Mouse (Mus musculus): Measurements from ENCODE around the gene Nipsnap1. TPM values are rescaled to one million over a fixed set of nuclear protein-coding genes. Genes with fewer than 3 reads are reported as not detected.
A peak's percentile ranks its signal among the peaks of the same experiment; 100 is the strongest.

The Nipsnap1 gene
- polyA plus RNA-seq, 1 experiment from 2014 or later, result 92.6 TPM

DNA sequence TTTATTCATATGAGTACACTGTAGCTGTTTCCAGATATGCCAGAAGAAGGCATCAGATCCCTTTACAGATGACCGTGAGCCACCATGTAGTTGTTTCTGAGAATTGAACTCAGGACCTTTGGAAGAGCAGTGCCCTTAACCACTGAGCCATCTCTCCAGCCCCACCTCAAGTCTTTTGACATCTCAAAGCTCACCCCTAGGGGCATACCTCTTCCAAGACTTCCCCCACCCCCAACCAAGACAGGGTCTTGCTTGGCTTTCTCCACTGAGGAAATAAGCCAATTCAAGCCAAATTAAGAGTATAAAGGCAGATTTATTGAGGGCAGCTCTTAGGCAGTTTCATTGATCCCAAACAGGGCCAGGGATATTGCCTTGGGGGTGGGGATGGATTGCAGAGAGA, 11.0 kb upstream of the Nipsnap1 start:
- H3K4me2 ChIP-seq (replicated peaks; ENCODE audit: low read depth, low read length), result no peak overlapping the region
- H3K4me3 ChIP-seq (ENCODE audit: low read length), result no peak overlapping the region
- H3K9ac ChIP-seq (replicated peaks; ENCODE audit: low read length), result no peak overlapping the region
- 88% methylated on average over 1 of the region's 1 CpGs for WGBS
- no peaks in the 10 kb centered on the region for H3K27me3 ChIP-seq (ENCODE audit: insufficient read depth, low read length)
- ATAC-seq (ENCODE audit: low FRiP score, low TSS enrichment), result no peak
- H3K4me1 ChIP-seq (ENCODE audit: insufficient read depth, low read length), result peaks cover 10% of the 10 kb centered on the region
- no peak overlapping the region for H3K27ac ChIP-seq (ENCODE audit: low read length)
- H3K36me3 ChIP-seq (ENCODE audit: insufficient read depth, low read length), result no peaks in the 10 kb centered on the region
- H3K9me3 ChIP-seq (ENCODE audit: low read length), result no peaks in the 10 kb centered on the region

GRCm38 (mm10) chr11:4865645-4866251, 8.0 kb upstream of the Nipsnap1 start:
- Histone ChIP-seq H3K9me3 (ENCODE audit: low read length) (no peaks in the 10 kb centered on the region), H3K27me3 (ENCODE audit: insufficient read depth, low read length) (no peaks in the 10 kb centered on the region), H3K36me3 (ENCODE audit: insufficient read depth, low read length) (no peaks in the 10 kb centered on the region), H3K27ac (ENCODE audit: low read length) (no peak overlapping the region), H3K4me2 (replicated peaks; ENCODE audit: low read depth, low read length) (no peak overlapping the region), H3K9ac (replicated peaks; ENCODE audit: low read length) (no peak overlapping the region), H3K4me3 (ENCODE audit: low read length) (no peak overlapping the region), H3K4me1 (ENCODE audit: insufficient read depth, low read length) (peaks cover 10% of the 10 kb centered on the region)
- ATAC-seq (ENCODE audit: low FRiP score, low TSS enrichment), result no peak
- 40% methylated on average over 10 of the region's 10 CpGs for WGBS

- WGBS, result 0% methylated on average over 10 of the region's 10 CpGs
- Histone ChIP-seq H3K9ac (replicated peaks; ENCODE audit: low read length) (peak overlapping the region; percentile 75), H3K27ac (ENCODE audit: low read length) (peak overlapping the region; percentile 77), H3K4me3 (ENCODE audit: low read length) (peak overlapping the region; percentile 88), H3K4me2 (replicated peaks; ENCODE audit: low read depth, low read length) (peak overlapping the region; percentile 77), H3K4me1 (ENCODE audit: insufficient read depth, low read length) (peaks cover 16% of the 10 kb centered on the region), H3K9me3 (ENCODE audit: low read length) (no peaks in the 10 kb centered on the region), H3K27me3 (ENCODE audit: insufficient read depth, low read length) (no peaks in the 10 kb centered on the region), H3K36me3 (ENCODE audit: insufficient read depth, low read length) (peaks cover 8% of the 10 kb centered on the region)
- ATAC-seq (ENCODE audit: low FRiP score, low TSS enrichment), result peak; percentile 88
These were observed 800 bp downstream of the Nipsnap1 start for GRCm38 (mm10) chr11:4874551-4874950.

GRCm38 (mm10) chr11:4881087-4881486, 7.3 kb downstream of the Nipsnap1 start:
- H3K9me3 ChIP-seq (ENCODE audit: low read length), result no peaks in the 10 kb centered on the region
- H3K9ac ChIP-seq (replicated peaks; ENCODE audit: low read length), result no peak overlapping the region
- H3K4me2 ChIP-seq (replicated peaks; ENCODE audit: low read depth, low read length), result no peak overlapping the region
- WGBS, result 84% methylated on average over 4 of the region's 4 CpGs
- H3K36me3 ChIP-seq (ENCODE audit: insufficient read depth, low read length), result peaks cover 10% of the 10 kb centered on the region
- H3K4me3 ChIP-seq (ENCODE audit: low read length), result no peak overlapping the region
- peaks cover 18% of the 10 kb centered on the region for H3K4me1 ChIP-seq (ENCODE audit: insufficient read depth, low read length)
- H3K27me3 ChIP-seq (ENCODE audit: insufficient read depth, low read length), result no peaks in the 10 kb centered on the region
- no peak for ATAC-seq (ENCODE audit: low FRiP score, low TSS enrichment)
- no peak overlapping the region for H3K27ac ChIP-seq (ENCODE audit: low read length)

DNA sequence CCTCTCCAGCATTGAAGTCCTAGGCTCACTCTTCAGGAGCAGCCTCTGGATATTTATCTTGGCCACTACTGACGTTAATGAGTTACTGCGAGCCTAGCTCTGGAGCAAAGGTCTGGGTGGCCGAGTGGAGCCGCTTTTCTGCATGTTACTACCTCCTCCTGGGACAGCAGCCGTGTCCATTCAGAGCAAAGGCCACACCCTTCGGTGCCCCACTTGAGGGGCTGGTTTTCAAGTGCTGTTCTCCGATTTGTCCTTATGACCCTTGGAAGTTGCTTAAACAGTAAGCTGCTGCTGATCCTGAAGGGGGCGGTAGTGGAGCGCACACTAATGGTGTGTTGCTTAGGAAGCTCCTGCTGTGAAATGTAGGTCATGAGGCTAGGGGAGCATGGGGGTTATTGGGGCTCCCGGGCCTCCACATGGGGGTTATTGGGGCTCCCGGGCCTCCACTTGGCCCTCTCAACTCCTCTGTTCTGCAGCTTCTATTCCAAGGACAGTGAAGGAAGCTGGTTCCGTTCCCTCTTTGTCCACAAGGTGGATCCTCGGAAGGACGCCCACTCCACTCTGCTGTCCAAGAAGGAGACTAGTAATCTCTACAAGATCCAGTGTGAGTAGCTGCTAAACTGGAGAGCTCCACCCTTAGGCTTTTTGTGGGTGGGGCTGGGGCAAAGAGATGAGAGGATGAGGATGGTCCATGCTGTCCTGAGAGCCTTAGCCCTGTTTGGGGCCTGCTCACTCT, 9.3 kb downstream of the Nipsnap1 start:
- Histone ChIP-seq H3K9ac (replicated peaks; ENCODE audit: low read length) (no peak overlapping the region), H3K27ac (ENCODE audit: low read length) (peak overlapping the region; percentile 55), H3K36me3 (ENCODE audit: insufficient read depth, low read length) (peaks cover 8% of the 10 kb centered on the region; the same call in 1 of the 2 replicates), H3K4me2 (replicated peaks; ENCODE audit: low read depth, low read length) (no peak overlapping the region), H3K9me3 (ENCODE audit: low read length) (no peaks in the 10 kb centered on the region), H3K27me3 (ENCODE audit: insufficient read depth, low read length) (no peaks in the 10 kb centered on the region), H3K4me3 (ENCODE audit: low read length) (no peak overlapping the region), H3K4me1 (ENCODE audit: insufficient read depth, low read length) (peaks cover 18% of the 10 kb centered on the region)
- peak; percentile 93 for ATAC-seq (ENCODE audit: low FRiP score, low TSS enrichment)
- WGBS, result 34% methylated on average over 14 of the region's 14 CpGs

GRCm38 (mm10) chr11:4885385-4885903, 11.7 kb downstream of the Nipsnap1 start:
- no peak overlapping the region for H3K4me3 ChIP-seq (ENCODE audit: low read length)
- H3K9me3 ChIP-seq (ENCODE audit: low read length), result no peaks in the 10 kb centered on the region
- H3K36me3 ChIP-seq (ENCODE audit: insufficient read depth, low read length), result peaks cover 23% of the 10 kb centered on the region
- WGBS, result 63% methylated on average over 2 of the region's 2 CpGs
- H3K27me3 ChIP-seq (ENCODE audit: insufficient read depth, low read length), result no peaks in the 10 kb centered on the region
- no peak overlapping the region for H3K4me2 ChIP-seq (replicated peaks; ENCODE audit: low read depth, low read length)
- no peak for ATAC-seq (ENCODE audit: low FRiP score, low TSS enrichment)
- H3K27ac ChIP-seq (ENCODE audit: low read length), result no peak overlapping the region
- H3K9ac ChIP-seq (replicated peaks; ENCODE audit: low read length), result no peak overlapping the region
- H3K4me1 ChIP-seq (ENCODE audit: insufficient read depth, low read length), result peaks cover 18% of the 10 kb centered on the region

- no peak overlapping the region for H3K9ac ChIP-seq (replicated peaks; ENCODE audit: low read length)
- H3K27me3 ChIP-seq (ENCODE audit: insufficient read depth, low read length), result no peaks in the 10 kb centered on the region
- peaks cover 15% of the 10 kb centered on the region for H3K4me1 ChIP-seq (ENCODE audit: insufficient read depth, low read length)
- H3K4me2 ChIP-seq (replicated peaks; ENCODE audit: low read depth, low read length), result no peak overlapping the region
- no peak overlapping the region for H3K4me3 ChIP-seq (ENCODE audit: low read length)
- H3K36me3 ChIP-seq (ENCODE audit: insufficient read depth, low read length), result peaks cover 32% of the 10 kb centered on the region
- no peak for ATAC-seq (ENCODE audit: low FRiP score, low TSS enrichment)
- H3K27ac ChIP-seq (ENCODE audit: low read length), result no peak overlapping the region
- WGBS, result 91% methylated on average over 3 of the region's 3 CpGs
- H3K9me3 ChIP-seq (ENCODE audit: low read length), result no peaks in the 10 kb centered on the region
These were observed 13.2 kb downstream of the Nipsnap1 start for GRCm38 (mm10) chr11:4886987-4887386.

GRCm38 (mm10) chr11:4894848-4895816, 21.4 kb downstream of the Nipsnap1 start, which contains the start of gene Thoc5:
Thoc5 (plus strand) TSS chr11:4895320.
- ATAC-seq (ENCODE audit: low FRiP score, low TSS enrichment), result peak; percentile 93
- H3K9me3 ChIP-seq (ENCODE audit: low read length), result no peaks in the 10 kb centered on the region
- no peaks in the 10 kb centered on the region for H3K27me3 ChIP-seq (ENCODE audit: insufficient read depth, low read length)
- H3K36me3 ChIP-seq (ENCODE audit: insufficient read depth, low read length), result peaks cover 18% of the 10 kb centered on the region
- H3K4me2 ChIP-seq (replicated peaks; ENCODE audit: low read depth, low read length), result peak within 1 kb of the TSS; percentile 91
- H3K27ac ChIP-seq (ENCODE audit: low read length), result peak within 1 kb of the TSS; percentile 82
- 2% methylated on average over 52 of the region's 52 CpGs for WGBS
- peak within 1 kb of the TSS; percentile 87 for H3K9ac ChIP-seq (replicated peaks; ENCODE audit: low read length)
- peak within 1 kb of the TSS; percentile 92 for H3K4me3 ChIP-seq (ENCODE audit: low read length)
- H3K4me1 ChIP-seq (ENCODE audit: insufficient read depth, low read length), result peaks cover 6% of the 10 kb centered on the region; the same call in 1 of the 2 replicates

DNA sequence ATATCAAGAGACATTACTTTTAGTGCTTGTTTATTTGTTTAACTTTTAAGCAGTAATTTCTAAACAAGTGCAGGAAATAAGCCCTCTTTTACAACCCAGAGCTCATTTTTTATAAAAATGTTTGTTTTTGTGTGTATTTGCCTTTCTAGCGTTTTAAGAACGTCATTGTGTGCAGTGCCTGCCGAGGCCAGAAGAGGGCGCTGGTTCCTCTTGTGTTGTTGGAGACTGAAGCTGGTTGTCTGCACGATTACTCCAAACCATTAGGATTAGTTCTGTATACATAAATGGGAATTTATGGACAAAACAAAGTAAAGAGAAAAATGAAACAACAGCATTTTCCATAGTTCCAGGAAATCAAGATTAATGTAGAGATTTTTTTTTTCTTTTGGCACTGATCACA, 26.7 kb downstream of the Nipsnap1 start:
- Histone ChIP-seq H3K9ac (replicated peaks; ENCODE audit: low read length) (no peak overlapping the region), H3K27me3 (ENCODE audit: insufficient read depth, low read length) (no peaks in the 10 kb centered on the region), H3K4me1 (ENCODE audit: insufficient read depth, low read length) (peaks cover 6% of the 10 kb centered on the region; the same call in 1 of the 2 replicates), H3K4me2 (replicated peaks; ENCODE audit: low read depth, low read length) (no peak overlapping the region), H3K36me3 (ENCODE audit: insufficient read depth, low read length) (peaks cover 29% of the 10 kb centered on the region), H3K27ac (ENCODE audit: low read length) (no peak overlapping the region), H3K4me3 (ENCODE audit: low read length) (no peak overlapping the region), H3K9me3 (ENCODE audit: low read length) (no peaks in the 10 kb centered on the region)
- ATAC-seq (ENCODE audit: low FRiP score, low TSS enrichment), result no peak
- WGBS, result 71% methylated on average over 5 of the region's 5 CpGs

Measured in kidney, embryonic 16.5 days (tissue).